Mouse (Mus musculus): ENCODE measurements around the gene Cmtm6. TPM values are rescaled to one million over a fixed set of nuclear protein-coding genes. Genes with fewer than 3 reads are reported as not detected.

Gene Cmtm6
- polyA plus RNA-seq, 1 experiment, result 76.2 TPM

DNA sequence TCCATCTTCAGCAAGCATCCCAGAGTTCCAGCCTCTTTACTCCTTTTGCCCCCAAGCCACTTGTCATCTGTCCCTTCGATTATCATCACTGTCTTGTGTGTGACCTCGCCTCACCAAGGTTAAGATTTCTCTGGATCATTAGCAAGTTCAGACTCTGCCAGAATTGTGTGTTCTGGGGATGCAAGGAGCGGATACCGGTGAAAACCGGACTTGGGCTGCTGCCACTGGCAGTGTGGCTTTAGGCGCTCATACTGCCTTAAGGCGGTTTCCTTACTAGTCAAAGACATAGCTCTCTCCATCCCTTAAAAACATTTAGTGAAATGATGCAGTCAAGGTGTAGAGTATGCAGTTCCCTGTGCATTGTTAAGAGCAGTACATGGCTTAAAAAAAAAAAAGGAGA, 48.0 kb downstream of the Cmtm6 start:
- Histone ChIP-seq H3K36me3 (ENCODE audit: control insufficient read depth, insufficient read depth, low read length) (no peaks in the 10 kb centered on the region), H3K4me3 (ENCODE audit: control insufficient read depth, insufficient read depth, low read length) (no peak overlapping the region), H3K27me3 (ENCODE audit: control insufficient read depth, insufficient read depth, low read length) (no peaks in the 10 kb centered on the region), H3K27ac (ENCODE audit: control insufficient read depth, insufficient read depth, low read length) (peak overlapping the region; percentile 88), H3K4me1 (replicated peaks; ENCODE audit: control insufficient read depth, insufficient read depth, low read length) (peaks cover 59% of the 10 kb centered on the region)
- no peak for DNase-seq
- no peak for TF ChIP-seq CTCF (IDR thresholded peaks at IDR 0.05; ENCODE audit: borderline replicate concordance, control insufficient read depth, extremely low read depth, insufficient read depth, low read length, poor library complexity)
- TF ChIP-seq POLR2A (IDR thresholded peaks at IDR 0.05; ENCODE audit: control insufficient read depth, extremely low read depth, insufficient read depth, low read length, poor library complexity), result no peak
- 44% methylated on average over 7 of the region's 7 CpGs for WGBS

GRCm38 (mm10) chr9:114779984-114780745, 49.2 kb downstream of the Cmtm6 start:
- TF ChIP-seq CTCF (IDR thresholded peaks at IDR 0.05; ENCODE audit: borderline replicate concordance, control insufficient read depth, extremely low read depth, insufficient read depth, low read length, poor library complexity), result no peak
- no peak for TF ChIP-seq POLR2A (IDR thresholded peaks at IDR 0.05; ENCODE audit: control insufficient read depth, extremely low read depth, insufficient read depth, low read length, poor library complexity)
- peak overlapping the region; percentile 88 for H3K27ac ChIP-seq (ENCODE audit: control insufficient read depth, insufficient read depth, low read length)
- H3K4me3 ChIP-seq (ENCODE audit: control insufficient read depth, insufficient read depth, low read length), result peak overlapping the region; percentile 96
- H3K36me3 ChIP-seq (ENCODE audit: control insufficient read depth, insufficient read depth, low read length), result no peaks in the 10 kb centered on the region
- no peaks in the 10 kb centered on the region for H3K27me3 ChIP-seq (ENCODE audit: control insufficient read depth, insufficient read depth, low read length)
- 5% methylated on average over 23 of the region's 23 CpGs for WGBS
- DNase-seq, result peak; percentile 27
- peaks cover 47% of the 10 kb centered on the region for H3K4me1 ChIP-seq (replicated peaks; ENCODE audit: control insufficient read depth, insufficient read depth, low read length)

DNA sequence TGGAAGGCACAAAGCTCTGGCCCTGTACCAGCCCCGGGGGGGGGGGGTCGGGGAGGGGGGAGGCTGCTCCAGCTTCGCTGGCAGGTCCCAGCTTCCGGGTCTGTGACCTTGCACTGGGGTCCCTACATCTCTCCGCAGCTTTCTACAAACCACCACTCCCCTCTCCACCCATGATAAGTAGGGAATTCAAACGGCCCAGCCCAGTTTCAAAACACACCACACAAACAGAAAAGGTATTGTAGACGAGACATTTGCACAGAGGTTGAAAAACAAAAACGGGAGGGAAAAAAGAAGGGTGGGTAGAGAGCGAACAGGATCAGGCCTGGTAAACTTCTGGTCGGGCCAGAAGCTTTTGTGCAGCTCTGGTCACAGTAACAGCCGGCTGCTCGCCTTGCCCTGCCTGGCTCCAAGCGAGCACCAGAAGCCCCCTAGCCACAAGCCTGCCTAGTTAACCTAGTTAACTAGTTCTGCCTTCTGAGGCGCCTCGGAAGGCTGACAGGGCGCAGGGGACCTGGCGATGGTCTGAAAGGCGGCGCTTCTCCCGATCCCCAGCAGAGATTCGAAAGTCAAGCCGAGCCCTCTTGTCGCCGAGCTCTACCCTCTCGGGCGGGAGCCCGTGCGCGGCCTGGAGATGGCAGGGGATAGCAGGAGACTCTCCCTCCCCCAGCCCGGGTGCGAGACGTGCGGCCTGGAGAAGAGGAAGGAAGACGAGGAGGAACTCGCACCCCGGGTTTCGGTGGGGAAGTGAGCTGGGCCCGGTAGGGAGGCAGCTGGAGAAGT, 50.0 kb downstream of the Cmtm6 start:
- WGBS, result under 1% methylated on average over 38 of the region's 38 CpGs
- H3K4me1 ChIP-seq (replicated peaks; ENCODE audit: control insufficient read depth, insufficient read depth, low read length), result peaks cover 43% of the 10 kb centered on the region
- peak overlapping the region; percentile 88 for H3K27ac ChIP-seq (ENCODE audit: control insufficient read depth, insufficient read depth, low read length)
- DNase-seq, result peak; percentile 68
- no peaks in the 10 kb centered on the region for H3K36me3 ChIP-seq (ENCODE audit: control insufficient read depth, insufficient read depth, low read length)
- H3K27me3 ChIP-seq (ENCODE audit: control insufficient read depth, insufficient read depth, low read length), result no peaks in the 10 kb centered on the region
- TF ChIP-seq POLR2A (IDR thresholded peaks at IDR 0.05; ENCODE audit: control insufficient read depth, extremely low read depth, insufficient read depth, low read length, poor library complexity) (no peak), CTCF (IDR thresholded peaks at IDR 0.05; ENCODE audit: borderline replicate concordance, control insufficient read depth, extremely low read depth, insufficient read depth, low read length, poor library complexity) (no peak)
- H3K4me3 ChIP-seq (ENCODE audit: control insufficient read depth, insufficient read depth, low read length), result peak overlapping the region; percentile 96

GRCm38 (mm10) chr9:114781526-114782212, 50.8 kb downstream of the Cmtm6 start, which contains the start of gene Cmtm7:
TSS of gene Cmtm7 (minus strand) at chr9:114781856.
- Histone ChIP-seq H3K4me3 (ENCODE audit: control insufficient read depth, insufficient read depth, low read length) (peak within 1 kb of the TSS; percentile 96), H3K27ac (ENCODE audit: control insufficient read depth, insufficient read depth, low read length) (peak within 1 kb of the TSS; percentile 88), H3K4me1 (replicated peaks; ENCODE audit: control insufficient read depth, insufficient read depth, low read length) (peaks cover 36% of the 10 kb centered on the region), H3K36me3 (ENCODE audit: control insufficient read depth, insufficient read depth, low read length) (no peaks in the 10 kb centered on the region), H3K27me3 (ENCODE audit: control insufficient read depth, insufficient read depth, low read length) (no peaks in the 10 kb centered on the region)
- TF ChIP-seq POLR2A (IDR thresholded peaks at IDR 0.05; ENCODE audit: control insufficient read depth, extremely low read depth, insufficient read depth, low read length, poor library complexity) (peak; percentile 78), CTCF (IDR thresholded peaks at IDR 0.05; ENCODE audit: borderline replicate concordance, control insufficient read depth, extremely low read depth, insufficient read depth, low read length, poor library complexity) (0 out of 2 replicates have a peak, but pooled peaks have one; percentile 36)
- WGBS, result under 1% methylated on average over 54 of the region's 54 CpGs
- DNase-seq, result peak; percentile 81

DNA sequence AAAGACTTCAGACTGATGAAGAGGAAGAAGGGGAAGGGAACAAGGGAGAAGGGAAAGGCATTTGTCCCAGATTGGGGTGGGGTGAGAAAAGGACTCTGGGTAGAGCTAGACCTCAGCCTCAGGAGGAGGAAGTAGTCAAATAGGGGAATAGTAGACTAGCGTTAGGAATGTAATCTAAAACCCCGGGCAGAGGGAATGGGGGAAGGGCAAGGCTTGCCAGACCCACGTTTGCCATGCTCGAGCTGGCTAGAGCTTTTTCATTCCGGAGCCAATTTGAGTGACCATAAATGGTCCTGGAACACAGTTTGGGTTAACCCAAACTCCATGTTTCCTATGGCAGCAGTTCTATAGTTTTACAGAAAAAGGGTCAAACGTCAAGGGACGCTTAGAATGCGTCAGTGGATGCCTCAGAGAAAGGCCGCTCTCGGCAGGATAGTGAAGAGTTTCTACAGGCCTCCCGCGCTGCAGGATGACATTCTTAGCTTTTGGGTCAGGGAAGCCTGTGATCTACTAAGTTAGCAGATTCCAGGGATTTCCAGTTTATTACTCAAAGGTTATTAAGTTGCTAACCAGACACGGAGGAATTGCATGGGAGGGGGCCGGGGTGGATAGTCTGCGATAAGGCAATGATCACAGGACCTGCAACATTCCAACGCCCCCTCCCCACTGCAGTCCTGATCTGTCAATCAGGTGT, 54.7 kb downstream of the Cmtm6 start:
- WGBS, result 72% methylated on average over 16 of the region's 16 CpGs
- peaks cover 24% of the 10 kb centered on the region for H3K4me1 ChIP-seq (replicated peaks; ENCODE audit: control insufficient read depth, insufficient read depth, low read length)
- no peak for DNase-seq
- no peaks in the 10 kb centered on the region for H3K27me3 ChIP-seq (ENCODE audit: control insufficient read depth, insufficient read depth, low read length)
- H3K27ac ChIP-seq (ENCODE audit: control insufficient read depth, insufficient read depth, low read length), result no peak overlapping the region
- H3K4me3 ChIP-seq (ENCODE audit: control insufficient read depth, insufficient read depth, low read length), result no peak overlapping the region
- TF ChIP-seq POLR2A (IDR thresholded peaks at IDR 0.05; ENCODE audit: control insufficient read depth, extremely low read depth, insufficient read depth, low read length, poor library complexity) (no peak), CTCF (IDR thresholded peaks at IDR 0.05; ENCODE audit: borderline replicate concordance, control insufficient read depth, extremely low read depth, insufficient read depth, low read length, poor library complexity) (no peak)
- H3K36me3 ChIP-seq (ENCODE audit: control insufficient read depth, insufficient read depth, low read length), result no peaks in the 10 kb centered on the region

Measured in thymus, adult 2 months (tissue).